Mouse (Mus musculus) intestine, embryonic 14.5 days (tissue): ENCODE results near the gene Masp2. TPM values are rescaled to one million over a fixed set of nuclear protein-coding genes. Genes with fewer than 3 reads are reported as not detected.

ENCODE experiments used
- ATAC-seq: fragments of 200-750 bp; cut with Nextera tagmentation; replicated peaks from 2 replicates; pipeline ENCODE4 v1.8.0; 2017; ENCODE audit warnings: low read depth, moderate number of reproducible peaks, moderate TSS enrichment, moderate library complexity; ENCODE audit not compliant: low FRiP score, low TSS enrichment
- DNase-seq: peaks from one replicate; pipeline ENCODE4 v3.0.0-alpha.2; 2018; ENCODE audit warnings: low spot score
- H3K27ac ChIP-seq: fragments of 300-500 bp; sonication (generic); 2 replicates; pipeline ENCODE4 v1.5.1; 2014; ENCODE audit warnings: low read depth, mild to moderate bottlenecking, control low read depth
- H3K27me3 ChIP-seq: fragments of 300-500 bp; sonication (generic); replicated peaks from 2 replicates; pipeline ENCODE4 v1.6.1; 2014; ENCODE audit warnings: low read length, control low read depth; ENCODE audit not compliant: control insufficient read depth, insufficient read depth
- H3K36me3 ChIP-seq: fragments of 300-500 bp; sonication (generic); 2 replicates; pipeline ENCODE4 v1.6.1; 2014; ENCODE audit warnings: low read length, control low read depth; ENCODE audit not compliant: control insufficient read depth, insufficient read depth
- H3K4me1 ChIP-seq: fragments of 300-500 bp; sonication (generic); replicated peaks from 2 replicates; pipeline ENCODE4 v1.6.1; 2014; ENCODE audit warnings: low read length, control low read depth, mixed read lengths; ENCODE audit not compliant: control insufficient read depth, insufficient read depth
- H3K4me2 ChIP-seq: fragments of 300-500 bp; sonication (generic); 2 replicates; pipeline ENCODE4 v1.6.1; 2014; ENCODE audit warnings: low read length
- H3K4me3 ChIP-seq: fragments of 300-500 bp; sonication (generic); 2 replicates; pipeline ENCODE4 v1.5.1; 2014; ENCODE audit warnings: low read depth, low read length, control low read depth, mixed read lengths
- H3K9ac ChIP-seq: fragments of 300-500 bp; sonication (generic); 2 replicates; pipeline ENCODE4 v1.6.1; 2014; ENCODE audit warnings: mild to moderate bottlenecking, low read length
- H3K9me3 ChIP-seq: fragments of 300-500 bp; sonication (generic); 2 replicates; pipeline ENCODE4 v1.6.1; 2016; ENCODE audit warnings: low read length, control low read depth; ENCODE audit not compliant: control insufficient read depth
- WGBS: fragments of 180-500 bp; shearing (Covaris S2); extraction: QIAGEN DNeasy Blood & Tissue Kit; methylation state at CpG from one replicate; pipeline ENCODE4 v1.1.7; 2014; 5-methylcytosine and 5-hydroxymethylcytosine counted together
- polyA plus RNA-seq: library from polyadenylated mRNA; unstranded; fragments of >200 nt; fragmentation: Nextera tagmentation; extraction: Ambion mirVana; gene quantifications from 2 replicates; pipeline ENCODE4 v1.2.1, GENCODE M21; 2014

Gene Masp2
- polyA plus RNA-seq, 1 experiment from 2014 or later = 0.28 TPM

DNA sequence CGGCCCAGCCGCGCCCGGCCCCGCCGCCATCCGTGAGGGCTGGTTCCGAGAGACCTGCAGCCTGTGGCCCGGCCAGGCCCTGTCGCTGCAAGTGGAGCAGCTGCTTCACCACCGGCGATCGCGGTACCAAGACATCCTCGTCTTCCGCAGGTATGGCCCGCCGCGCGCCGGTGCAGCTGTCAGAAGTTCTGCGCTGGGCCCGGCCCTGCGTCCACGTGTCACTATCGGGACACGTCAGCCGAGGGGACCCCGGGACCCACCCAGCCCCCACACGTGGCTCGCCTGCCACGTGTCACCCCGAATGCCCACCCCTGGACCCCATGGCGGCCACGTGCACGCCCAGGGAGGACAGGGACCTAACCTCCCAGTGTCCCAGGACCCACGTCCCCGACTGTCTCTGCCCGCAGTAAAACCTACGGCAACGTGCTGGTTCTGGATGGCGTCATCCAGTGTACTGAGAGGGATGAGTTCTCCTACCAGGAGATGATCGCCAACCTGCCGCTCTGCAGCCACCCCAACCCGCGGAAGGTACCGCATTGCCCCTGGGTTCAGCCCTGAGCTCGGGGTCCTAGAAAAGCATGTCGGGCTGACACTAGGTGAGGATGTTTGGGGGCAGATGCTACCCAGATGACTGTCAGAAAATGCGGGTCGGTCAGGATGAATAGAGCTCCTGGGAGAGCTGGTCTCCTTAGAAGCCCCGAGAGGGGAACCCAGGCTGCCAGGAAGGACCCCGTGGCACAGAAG is 10.5 kb upstream of the Masp2 start:
- no peaks in the 10 kb centered on the region for H3K9me3 ChIP-seq
- peak overlapping the region; percentile 33; the same call in 1 of the 2 replicates for H3K27ac ChIP-seq
- H3K4me1 ChIP-seq = peaks cover 11% of the 10 kb centered on the region
- peak; percentile 62 for DNase-seq
- peak overlapping the region; percentile 91 for H3K4me2 ChIP-seq
- WGBS = under 1% methylated on average over 53 of the region's 53 CpGs
- H3K9ac ChIP-seq = peak overlapping the region; percentile 82
- peak; percentile 56 for ATAC-seq
- H3K27me3 ChIP-seq = no peaks in the 10 kb centered on the region
- peak overlapping the region; percentile 76 for H3K4me3 ChIP-seq
- peaks cover 39% of the 10 kb centered on the region for H3K36me3 ChIP-seq

DNA sequence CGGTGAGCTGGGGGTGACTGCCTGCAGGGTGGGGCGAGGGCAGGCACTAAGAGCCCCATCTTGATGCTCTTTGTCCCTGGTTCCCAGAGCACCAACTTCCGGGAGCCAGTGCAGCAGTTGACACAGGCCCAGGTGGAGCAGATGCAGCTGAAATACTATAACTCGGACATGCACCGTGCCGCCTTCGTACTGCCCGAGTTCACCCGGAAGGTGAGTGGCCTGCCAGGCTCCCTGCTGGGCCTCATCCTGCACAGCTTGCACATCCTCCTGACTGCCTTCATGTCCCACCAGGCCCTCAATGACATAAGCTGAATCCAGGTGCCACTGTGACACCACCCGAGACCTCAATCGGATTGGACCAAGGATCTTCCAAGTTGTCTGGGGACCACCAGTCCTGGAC is 8.4 kb upstream of the Masp2 start:
- Histone ChIP-seq H3K27ac (no peak overlapping the region), H3K4me1 (peaks cover 11% of the 10 kb centered on the region), H3K9me3 (peaks cover 2% of the 10 kb centered on the region; the same call in 1 of the 2 replicates), H3K4me2 (no peak overlapping the region), H3K4me3 (no peak overlapping the region), H3K9ac (no peak overlapping the region), H3K27me3 (no peaks in the 10 kb centered on the region), H3K36me3 (peaks cover 58% of the 10 kb centered on the region)
- DNase-seq = no peak
- 94% methylated on average over 11 of the region's 11 CpGs for WGBS
- no peak for ATAC-seq

DNA sequence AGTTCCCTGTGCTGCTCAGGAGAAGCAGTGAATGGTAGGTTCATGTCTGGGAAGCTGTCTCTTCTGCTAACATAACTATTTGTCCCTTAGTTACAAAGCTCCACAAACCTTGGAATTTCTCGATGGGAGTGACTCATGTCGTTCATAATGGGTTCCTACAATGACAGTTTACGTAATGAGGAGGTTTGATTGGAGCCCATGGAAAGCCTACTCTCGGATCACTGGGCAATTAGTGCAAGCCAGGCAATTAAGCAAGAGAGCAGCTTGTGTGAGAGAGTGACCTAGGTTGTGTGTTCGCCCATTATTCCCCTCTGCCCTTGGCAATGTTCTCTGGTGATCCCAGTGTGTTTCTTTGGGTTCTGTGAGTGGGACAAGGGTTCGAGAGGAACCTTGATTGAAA is 6.4 kb upstream of the Masp2 start:
- H3K9ac ChIP-seq = no peak overlapping the region
- 90% methylated on average over 6 of the region's 6 CpGs for WGBS
- H3K4me1 ChIP-seq = peaks cover 8% of the 10 kb centered on the region
- H3K27ac ChIP-seq = no peak overlapping the region
- ATAC-seq = no peak
- H3K4me2 ChIP-seq = no peak overlapping the region
- no peaks in the 10 kb centered on the region for H3K27me3 ChIP-seq
- H3K4me3 ChIP-seq = no peak overlapping the region
- H3K9me3 ChIP-seq = peaks cover 2% of the 10 kb centered on the region; the same call in 1 of the 2 replicates
- DNase-seq = no peak
- peaks cover 58% of the 10 kb centered on the region for H3K36me3 ChIP-seq

DNA sequence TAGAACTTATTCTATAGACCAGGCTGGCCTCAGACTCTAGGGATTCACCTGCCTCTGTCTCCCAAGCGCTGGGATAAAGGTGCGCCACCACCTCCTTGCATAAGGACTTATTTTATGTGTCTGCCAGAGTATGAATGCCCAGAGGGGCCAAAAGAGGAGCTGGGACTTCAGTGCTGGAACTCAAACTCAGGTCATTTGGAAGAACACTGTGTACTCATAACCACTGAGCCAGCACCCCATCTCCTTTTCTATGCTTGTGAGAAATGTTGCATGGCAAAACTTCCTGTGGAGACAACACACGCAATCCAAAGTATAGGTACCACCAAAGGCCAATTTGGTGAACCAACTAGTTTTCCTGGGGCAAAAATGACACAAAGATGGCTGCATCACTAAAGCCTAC is 5.6 kb upstream of the Masp2 start:
- H3K9ac ChIP-seq = no peak overlapping the region
- DNase-seq (no peak), ATAC-seq (no peak)
- no peak overlapping the region for H3K4me3 ChIP-seq
- H3K27me3 ChIP-seq = no peaks in the 10 kb centered on the region
- no peak overlapping the region for H3K27ac ChIP-seq
- peaks cover 2% of the 10 kb centered on the region; the same call in 1 of the 2 replicates for H3K9me3 ChIP-seq
- no peak overlapping the region for H3K4me2 ChIP-seq
- H3K4me1 ChIP-seq = peaks cover 8% of the 10 kb centered on the region
- peaks cover 58% of the 10 kb centered on the region for H3K36me3 ChIP-seq
- WGBS = 94% methylated on average over 3 of the region's 3 CpGs

DNA sequence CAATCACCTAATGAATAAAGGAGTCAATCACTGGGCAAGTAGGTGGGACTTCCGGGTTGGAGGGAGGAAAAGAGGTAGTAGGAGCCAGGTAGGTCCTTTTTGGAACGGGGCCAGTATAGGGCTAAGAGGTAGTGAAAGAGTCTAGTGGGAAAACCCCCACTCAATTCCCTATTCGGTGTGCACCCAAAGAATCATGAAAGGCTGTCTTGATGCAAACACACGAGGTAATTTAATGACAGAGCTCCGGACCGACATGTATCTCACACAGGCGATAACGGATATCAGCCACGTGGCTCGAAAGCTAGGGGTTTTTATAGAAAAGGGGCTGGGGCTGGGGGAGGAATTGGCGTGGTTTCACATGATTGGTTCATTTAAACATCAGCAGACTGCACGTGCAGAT is 3.5 kb upstream of the Masp2 start:
- Histone ChIP-seq H3K27me3 (no peaks in the 10 kb centered on the region), H3K27ac (no peak overlapping the region), H3K36me3 (peaks cover 49% of the 10 kb centered on the region), H3K9me3 (peaks cover 2% of the 10 kb centered on the region; the same call in 1 of the 2 replicates), H3K4me3 (no peak overlapping the region), H3K9ac (no peak overlapping the region), H3K4me1 (no peaks in the 10 kb centered on the region), H3K4me2 (no peak overlapping the region)
- ATAC-seq (no peak), DNase-seq (no peak)
- 94% methylated on average over 12 of the region's 12 CpGs for WGBS

DNA sequence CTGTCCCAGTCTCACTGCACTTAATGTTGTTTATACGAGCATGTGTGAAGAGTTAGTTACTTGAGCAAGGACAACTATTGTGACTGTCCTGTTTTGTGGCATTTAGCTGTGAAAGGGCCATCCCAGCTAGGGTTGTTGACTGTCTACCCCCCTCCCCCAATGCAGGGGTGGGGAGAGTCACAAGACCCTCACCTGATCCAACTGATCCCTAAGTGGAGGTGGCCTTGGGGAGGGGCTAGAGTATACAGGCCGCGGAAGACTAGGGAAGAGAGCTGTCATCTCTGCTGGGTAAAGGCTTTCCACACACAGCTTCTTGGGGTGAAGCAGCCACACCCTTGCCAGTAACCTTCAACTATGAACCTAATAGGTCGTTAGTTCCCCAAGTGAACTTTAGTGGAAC is 2.0 kb upstream of the Masp2 start:
- no peak overlapping the region for H3K9ac ChIP-seq
- ATAC-seq (0 out of 2 replicates have a peak, but pooled peaks have one; percentile 17), DNase-seq (no peak)
- no peaks in the 10 kb centered on the region for H3K4me1 ChIP-seq
- no peak overlapping the region for H3K4me3 ChIP-seq
- WGBS = 87% methylated on average over 4 of the region's 4 CpGs
- no peaks in the 10 kb centered on the region for H3K27me3 ChIP-seq
- peaks cover 2% of the 10 kb centered on the region; the same call in 1 of the 2 replicates for H3K9me3 ChIP-seq
- H3K36me3 ChIP-seq = peaks cover 34% of the 10 kb centered on the region
- no peak overlapping the region for H3K27ac ChIP-seq
- H3K4me2 ChIP-seq = no peak overlapping the region

DNA sequence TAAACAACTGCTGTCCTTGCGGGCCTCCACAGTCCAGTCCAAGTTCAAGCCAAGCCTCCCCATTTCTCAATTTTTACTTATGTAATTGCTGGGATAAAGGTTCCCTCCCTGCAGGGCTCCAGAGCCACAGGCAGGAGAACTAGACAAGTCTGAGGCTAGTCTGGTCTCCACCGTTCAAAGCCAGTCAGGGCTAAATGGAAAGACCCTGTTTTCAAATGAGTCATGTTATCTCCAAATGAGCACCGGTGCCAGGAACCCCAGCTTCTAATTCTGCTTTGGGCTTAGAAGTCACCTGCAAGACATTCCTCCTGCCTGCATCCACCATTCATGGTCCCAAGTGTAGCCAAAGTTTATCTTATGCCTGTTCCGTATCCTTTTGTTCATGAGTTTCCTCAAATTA is 483 bp upstream of the Masp2 start:
- peaks cover 2% of the 10 kb centered on the region; the same call in 1 of the 2 replicates for H3K9me3 ChIP-seq
- H3K4me1 ChIP-seq = no peaks in the 10 kb centered on the region
- H3K9ac ChIP-seq = no peak overlapping the region
- H3K4me3 ChIP-seq = no peak overlapping the region
- H3K27ac ChIP-seq = no peak overlapping the region
- no peak overlapping the region for H3K4me2 ChIP-seq
- no peak for ATAC-seq
- WGBS = 81% methylated on average over 4 of the region's 4 CpGs
- no peak for DNase-seq
- H3K27me3 ChIP-seq = no peaks in the 10 kb centered on the region
- peaks cover 18% of the 10 kb centered on the region for H3K36me3 ChIP-seq

DNA sequence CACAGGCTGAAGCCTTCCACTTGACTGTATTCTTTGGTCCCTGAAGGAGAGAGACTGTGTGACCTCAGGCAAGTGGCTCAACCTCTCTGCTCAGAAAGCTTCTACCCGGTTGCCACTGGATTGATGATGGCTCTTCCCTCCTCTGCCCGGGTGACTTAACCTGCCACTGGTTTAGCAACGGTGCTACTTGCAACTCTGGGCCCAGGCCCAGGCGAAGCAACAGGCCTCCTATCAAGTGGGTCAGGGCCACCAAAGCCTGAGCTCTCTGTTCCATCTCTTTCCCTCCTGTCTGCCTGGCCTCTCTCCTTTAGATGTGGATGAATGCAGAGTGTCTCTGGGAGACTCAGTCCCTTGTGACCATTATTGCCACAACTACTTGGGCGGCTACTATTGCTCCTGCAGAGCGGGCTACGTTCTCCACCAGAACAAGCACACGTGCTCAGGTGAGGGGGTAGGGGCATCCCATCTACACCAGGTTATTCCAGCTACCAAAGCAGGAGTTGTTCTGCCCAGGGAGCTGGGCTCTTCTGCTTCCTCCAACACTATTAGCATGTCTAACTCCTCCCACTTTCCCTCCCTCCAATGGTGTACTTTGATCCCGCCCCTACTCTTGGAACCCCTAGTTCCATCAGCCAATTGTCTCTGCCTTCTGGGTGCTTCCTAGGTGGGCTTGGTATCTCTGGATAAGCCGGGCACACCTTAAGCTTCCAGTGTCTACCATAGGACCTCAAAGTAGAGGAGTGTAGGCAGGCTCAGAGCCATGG is 1.2 kb downstream of the Masp2 start:
- Histone ChIP-seq H3K4me1 (no peaks in the 10 kb centered on the region), H3K36me3 (peaks cover 4% of the 10 kb centered on the region; the same call in 1 of the 2 replicates), H3K27me3 (no peaks in the 10 kb centered on the region), H3K27ac (no peak overlapping the region), H3K9ac (no peak overlapping the region), H3K4me2 (no peak overlapping the region), H3K9me3 (peaks cover 2% of the 10 kb centered on the region; the same call in 1 of the 2 replicates), H3K4me3 (no peak overlapping the region)
- DNase-seq (no peak), ATAC-seq (no peak)
- WGBS = 69% methylated on average over 10 of the region's 10 CpGs
